Mouse (Mus musculus) heart, adult 11 months (tissue): Measurements from ENCODE around the gene Lrrc58.
A peak's percentile ranks its signal among the peaks of the same experiment; 100 is the strongest.

Experiments
- DNase-seq: peaks from one replicate; pipeline ENCODE4 v3.0.0; 2022

The Lrrc58 gene

DNA sequence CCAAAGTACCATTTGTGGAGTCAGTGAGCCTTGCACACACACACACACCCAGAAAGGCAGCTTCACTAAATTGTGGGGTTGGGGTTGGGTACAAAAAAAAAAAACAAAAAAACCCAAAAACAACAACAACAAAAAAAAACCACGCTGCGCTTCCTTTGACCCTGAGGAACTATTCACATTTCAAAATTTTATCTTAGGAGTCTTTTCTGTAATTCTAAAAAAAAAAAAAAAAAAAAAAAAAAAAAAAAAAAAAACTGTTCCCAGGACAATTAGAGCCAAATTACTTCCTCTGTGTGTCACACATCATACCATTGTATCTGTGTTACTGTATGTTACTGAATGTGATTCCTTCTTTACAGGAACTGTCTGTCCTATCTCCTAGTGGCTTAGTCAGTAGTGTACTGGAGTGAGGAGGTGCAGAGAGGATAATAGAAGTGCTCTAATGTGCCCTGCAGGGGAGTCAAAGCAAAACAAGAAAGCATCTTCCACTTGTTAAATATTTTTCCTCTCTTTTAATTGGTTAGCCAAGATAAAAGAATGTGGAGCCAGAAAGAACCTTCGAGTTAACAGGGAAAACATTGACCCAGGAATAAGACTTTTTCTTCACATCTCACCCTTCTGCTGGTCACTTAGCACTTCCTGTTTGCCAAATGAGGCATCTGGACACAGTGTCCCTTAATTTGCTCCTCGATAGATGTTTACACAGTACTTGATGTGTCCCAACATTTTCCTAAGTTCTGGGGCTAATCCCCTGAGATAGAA, 1.5 kb downstream of the Lrrc58 start:
- peak; percentile 92 for DNase-seq

DNA sequence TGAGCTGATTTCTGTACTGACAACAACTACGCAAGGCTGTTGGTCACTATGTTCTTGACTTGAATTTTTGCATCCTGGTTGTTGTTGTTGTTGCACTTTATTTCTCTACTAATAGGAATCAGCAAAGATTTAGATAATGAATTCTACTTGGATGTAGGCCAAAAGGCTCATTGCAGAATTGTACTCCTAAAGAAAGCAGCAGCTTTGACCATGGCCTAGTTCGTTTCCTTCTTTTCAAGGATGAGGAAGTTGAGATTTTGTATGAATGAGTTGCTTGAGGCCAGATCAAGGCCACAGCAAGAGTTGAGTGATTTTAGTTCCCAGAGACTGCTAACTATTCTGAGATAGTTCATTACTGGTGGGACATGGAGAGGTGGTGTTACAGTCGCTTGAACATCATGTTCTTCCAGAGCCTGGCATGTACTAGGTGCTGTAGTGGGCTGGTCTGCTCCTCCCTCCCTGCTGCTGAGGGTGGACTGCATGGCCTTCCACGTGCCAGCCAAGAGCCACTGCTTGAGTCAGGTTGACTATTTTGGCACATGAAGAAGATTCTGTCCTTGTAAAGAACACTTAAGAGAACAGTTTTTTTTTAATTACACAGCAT, 3.0 kb downstream of the Lrrc58 start:
- peak; percentile 98 for DNase-seq

DNA sequence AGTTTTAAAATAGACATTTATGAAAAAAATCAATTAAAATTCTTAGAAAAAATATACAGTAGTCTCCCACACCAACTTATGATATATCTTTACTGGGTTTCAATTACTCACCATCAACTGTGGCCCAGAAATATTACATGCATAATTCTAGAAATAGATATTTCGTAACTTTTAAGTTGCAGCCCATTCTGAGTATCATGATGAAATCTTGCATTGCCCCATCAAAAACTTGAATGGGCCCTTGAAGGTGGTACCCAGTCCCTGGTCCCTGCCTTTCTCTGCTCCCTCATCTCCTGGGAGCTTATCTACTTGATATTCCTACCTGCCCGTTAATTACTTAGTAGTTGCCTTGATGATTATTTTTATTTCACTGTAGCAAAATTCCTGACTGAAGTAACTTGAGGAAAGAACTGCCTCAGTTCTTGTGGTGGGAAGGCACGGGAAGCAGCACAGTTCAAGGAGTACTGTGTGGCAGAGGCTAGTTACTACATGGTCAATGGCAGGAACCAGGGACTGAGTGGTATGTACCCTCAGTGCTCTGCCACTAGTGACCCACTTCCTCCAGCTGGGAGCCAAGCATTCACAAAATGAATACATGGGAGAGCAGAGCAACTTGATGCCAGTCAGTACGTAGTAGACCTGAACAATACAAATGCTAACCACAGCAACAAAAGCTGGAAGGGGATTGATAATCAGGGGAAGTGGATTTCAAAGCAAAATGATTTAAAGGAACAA, 6.5 kb downstream of the Lrrc58 start:
- DNase-seq, result peak; percentile 75

DNA sequence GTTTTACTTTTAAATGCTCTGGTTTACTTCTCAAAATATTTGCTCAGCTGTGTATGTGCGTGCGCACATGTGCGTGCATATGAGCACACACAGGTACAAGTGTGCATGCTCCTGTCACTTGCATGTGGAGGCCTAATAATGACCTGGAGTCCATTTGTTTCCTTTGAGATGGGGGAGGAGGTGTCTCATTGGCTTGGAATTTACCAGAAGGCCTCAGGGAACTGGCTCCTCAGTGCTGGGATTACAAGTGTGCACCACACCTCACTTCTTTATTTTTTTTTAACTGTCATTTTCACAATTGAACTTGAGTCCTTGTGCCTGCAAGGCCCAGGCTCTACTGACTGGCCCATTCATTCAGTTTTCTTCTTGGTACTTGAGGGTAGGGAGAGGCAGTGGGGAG, 9.2 kb downstream of the Lrrc58 start:
- peak; percentile 57 for DNase-seq

DNA sequence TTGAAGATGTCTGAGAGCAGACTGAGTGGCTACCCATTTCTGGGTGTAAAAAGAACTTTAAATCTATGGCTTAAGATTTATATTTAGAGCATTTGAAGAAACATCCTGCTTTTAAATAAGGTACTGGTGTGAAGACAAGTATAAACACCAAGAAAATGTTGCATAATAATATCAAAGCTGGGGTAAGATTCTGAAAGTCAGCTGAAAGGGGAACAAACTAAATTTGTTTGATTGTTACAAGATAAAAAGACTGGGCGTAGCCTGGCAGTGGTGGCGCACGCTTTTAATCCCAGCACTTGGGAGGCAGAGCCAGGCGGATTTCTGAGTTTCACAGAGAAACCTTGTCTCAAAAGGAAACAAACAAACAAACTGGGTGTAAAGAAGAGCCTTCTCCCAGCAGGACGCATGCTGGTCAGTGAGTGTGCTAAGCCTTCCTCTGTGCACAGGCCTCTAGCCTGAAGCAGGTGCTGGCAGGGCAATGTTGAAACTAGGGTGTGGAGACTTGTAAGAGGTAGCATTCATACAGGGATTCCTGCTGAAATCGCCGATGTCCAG, 10.8 kb downstream of the Lrrc58 start:
- DNase-seq, result peak; percentile 74

DNA sequence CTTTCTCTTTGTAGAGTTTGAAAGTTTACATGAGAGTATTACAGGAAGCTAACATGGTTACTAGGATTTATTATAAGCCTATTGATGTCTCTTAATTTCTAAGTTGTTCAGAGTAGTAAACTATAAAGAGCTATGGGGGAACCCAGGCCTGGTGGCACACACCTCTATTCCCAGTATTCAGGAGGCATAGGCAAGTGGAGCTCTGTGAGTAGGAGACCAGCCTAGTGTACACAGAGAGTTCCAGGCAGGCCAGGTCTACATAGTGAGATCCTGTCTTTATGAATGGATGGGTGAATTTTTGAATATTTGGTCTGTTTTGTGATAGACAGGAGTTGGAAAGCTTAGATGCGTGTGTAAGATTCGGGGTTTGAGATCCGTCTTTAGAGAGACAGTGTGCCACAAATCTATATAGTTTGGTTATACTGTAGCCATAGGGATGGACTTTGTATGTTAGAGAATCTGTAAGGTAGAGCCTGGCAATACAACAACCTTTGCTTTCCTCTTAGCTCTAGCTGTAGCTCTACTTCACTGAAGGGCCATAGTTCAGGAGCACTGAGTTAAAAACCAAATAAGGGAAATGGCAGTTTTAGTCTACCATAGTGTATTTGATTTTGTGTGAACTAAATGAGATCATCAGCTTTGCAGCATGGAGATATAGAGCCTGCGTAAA, 11.7 kb downstream of the Lrrc58 start:
- DNase-seq, result peak; percentile 18

DNA sequence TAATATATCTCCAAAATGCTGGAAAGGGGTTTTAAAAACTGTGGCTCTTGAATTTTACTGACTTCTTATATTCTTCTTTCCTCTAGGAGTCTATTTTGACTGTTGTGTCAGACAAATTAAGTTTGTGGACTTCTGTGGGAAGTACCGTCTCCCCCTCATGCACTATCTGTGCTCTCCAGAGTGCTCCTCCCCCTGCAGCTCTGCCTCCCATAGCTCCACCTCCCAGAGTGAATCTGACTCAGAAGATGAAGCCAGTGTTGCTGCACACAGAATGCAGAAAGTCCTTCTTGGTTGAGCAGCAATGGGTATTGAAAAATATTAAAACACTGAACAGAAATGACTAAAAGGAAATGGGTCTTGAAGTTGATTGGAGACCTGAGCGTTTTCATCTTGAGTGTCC, 13.0 kb downstream of the Lrrc58 start:
- peak; percentile 82 for DNase-seq

DNA sequence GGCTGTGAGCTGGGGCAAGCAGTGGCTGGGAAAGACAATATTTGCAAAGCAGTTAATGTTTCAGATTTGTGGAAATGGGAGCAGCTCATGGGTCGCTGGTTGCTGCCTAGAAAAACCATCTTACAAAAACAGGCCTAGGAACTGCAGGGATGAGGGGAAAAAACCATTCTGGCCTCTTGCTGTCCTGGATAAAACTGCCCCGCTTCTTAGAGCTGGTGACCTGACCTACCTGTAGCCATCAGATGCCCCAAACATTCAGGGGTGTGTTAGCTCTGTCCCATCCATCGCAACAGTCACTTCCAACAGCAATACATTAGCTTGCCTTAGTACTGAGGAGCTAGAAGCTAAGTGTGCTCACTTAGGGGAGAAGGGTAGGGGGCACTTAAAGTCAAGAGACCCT, 20.8 kb downstream of the Lrrc58 start:
- DNase-seq, result peak; percentile 78

DNA sequence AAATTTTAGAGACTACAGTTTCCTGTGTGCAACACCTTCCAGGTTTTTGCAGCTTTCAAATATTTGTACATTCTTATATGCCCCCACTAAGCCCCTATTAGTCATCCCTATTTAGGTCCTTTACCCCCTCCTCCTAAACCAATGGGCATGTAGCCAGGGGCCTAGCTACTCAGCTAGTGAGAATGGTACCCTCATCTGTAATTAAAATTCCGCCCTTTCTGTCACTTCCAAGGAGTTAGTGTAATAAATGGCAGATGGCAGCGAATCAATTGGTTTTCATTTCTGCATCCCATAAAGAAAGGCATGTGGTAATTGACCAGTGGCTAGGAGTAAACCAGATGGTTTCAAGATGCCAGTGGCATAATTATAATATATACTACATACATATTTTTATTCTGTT, 24.5 kb downstream of the Lrrc58 start:
- peak; percentile 42 for DNase-seq

DNA sequence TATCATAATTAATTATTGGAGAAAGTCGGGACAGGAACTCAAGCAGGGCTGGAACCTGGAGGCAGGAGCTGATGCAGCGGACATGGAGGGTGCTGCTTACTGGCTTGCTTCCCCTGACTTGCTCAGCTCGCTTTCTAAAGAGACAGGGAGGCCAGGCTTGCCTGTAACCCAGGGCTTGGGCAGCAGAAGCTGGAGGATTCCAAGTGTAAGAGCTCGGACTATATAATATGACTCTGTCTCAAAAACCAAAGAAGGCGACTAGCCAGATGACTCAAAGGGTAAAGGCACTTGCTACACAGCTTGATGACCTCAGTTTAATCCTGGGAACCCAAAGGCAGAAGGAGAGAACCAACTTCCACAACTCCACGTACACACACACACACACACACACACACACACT, 25.2 kb downstream of the Lrrc58 start:
- DNase-seq, result peak; percentile 74

DNA sequence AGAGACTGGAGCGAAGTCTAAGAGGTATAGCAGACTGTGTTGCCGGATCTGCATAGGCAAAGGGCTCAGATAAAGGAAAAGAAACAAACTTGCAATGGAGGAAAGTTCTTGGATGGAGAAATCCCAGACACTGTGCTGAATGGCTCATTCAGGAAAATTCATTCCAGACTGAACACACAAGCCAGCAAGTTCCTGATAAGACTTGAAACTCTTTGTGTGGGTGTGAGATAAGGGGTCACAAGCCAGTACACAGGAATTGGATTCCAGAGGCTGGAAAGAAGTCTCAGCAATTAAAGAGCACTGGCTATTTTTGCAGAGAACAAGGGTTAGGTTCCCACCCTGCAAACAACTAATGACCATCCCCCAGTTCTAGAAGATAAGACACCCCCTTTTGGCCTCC, 25.8 kb downstream of the Lrrc58 start:
- DNase-seq, result peak; percentile 88

DNA sequence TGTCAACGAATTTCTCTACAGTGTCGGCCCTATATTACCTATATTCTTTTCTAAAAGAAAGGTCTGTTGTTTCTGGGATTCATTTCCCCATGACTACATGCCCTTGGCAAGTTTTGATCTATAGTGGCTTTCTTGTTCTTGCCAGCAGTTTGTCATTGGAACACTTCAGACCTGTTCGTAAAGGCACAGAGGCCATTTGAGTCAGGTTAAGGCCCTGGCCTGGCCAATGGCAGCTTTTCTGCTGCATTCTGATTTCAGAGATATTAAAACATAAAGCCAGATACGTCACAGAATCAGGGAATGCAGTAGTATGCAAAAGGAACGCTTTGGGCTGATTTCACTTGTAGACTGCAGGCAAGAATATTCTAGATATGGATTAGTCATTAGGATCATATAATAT, 30.6 kb downstream of the Lrrc58 start:
- DNase-seq, result peak; percentile 53

DNA sequence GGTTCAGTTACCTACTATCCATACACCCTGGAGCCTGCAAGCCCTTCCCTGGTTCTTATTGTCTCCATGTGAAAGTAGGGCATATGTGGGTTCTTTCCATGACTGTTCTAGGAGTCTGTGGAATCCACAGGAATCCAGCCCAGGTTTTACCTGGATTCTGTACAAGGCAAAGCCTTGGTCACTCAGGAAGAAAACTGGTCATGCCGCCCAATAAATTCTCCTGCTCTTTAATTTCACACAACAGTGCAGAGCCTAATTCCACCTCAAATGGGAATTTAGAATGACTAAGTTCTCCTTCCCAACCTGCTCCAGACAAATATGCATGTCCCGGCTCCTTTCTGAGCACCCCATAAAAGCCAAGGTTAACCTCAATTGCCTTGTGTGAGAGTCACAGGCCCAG, 31.2 kb downstream of the Lrrc58 start:
- peak; percentile 49 for DNase-seq

DNA sequence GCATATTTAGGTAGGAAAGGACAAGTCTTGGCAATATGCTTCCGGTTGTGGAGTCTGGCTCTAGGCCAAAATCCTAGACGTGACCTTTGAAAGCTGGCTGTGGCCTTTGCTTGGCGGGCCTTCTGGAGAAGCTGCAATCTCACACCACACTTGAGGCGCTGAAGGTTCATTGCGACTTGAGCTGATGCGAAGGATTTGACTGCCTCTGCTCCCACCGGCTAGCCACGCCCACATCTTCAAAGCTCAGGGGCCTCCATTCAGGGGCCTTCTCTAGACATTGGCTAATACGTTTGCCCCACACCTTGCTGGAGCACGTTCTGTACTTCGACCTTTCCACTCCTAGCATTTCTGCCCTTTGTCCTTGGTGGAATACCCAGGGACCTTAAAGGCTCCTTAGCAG, 33.1 kb downstream of the Lrrc58 start:
- DNase-seq, result peak; percentile 86

DNA sequence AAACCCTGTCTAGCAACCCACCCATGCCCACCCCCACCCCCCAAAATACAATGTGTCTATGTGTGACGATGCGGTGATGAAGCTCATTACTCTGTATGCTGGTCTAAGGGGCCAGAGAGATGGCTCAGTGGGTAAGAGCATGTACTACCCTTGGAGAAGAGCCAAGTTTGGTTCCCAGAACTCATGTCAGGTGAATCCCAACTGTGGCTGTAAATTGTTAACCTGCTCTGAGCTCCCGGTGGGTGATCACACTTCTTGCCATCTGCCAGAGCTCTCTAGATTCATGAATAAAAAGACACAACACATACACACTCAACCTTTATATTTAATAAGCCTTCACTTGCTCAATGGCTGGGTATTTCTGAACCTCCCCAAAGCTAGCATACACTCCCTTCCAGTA, 38.3 kb downstream of the Lrrc58 start:
- DNase-seq, result peak; percentile 23

DNA sequence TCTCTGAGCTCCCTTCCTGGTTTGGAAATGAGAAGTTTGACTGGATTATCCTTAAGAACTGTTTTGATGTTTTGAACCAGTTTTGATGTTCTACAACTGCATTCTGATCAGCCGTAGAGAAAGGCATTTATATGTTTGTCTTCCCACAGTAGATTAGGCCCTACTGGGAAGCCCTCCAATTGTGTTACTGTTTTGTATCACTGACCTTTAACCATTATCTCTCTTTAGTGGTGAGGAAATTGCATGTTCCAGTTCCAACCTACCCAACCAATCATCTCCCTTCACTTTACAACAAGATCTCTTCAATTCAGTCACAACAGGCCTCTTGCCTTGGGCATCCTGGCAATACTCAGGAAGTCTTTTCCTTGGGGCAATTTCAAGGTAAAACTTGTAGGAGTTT, 42.9 kb downstream of the Lrrc58 start:
- DNase-seq, result peak; percentile 7

DNA sequence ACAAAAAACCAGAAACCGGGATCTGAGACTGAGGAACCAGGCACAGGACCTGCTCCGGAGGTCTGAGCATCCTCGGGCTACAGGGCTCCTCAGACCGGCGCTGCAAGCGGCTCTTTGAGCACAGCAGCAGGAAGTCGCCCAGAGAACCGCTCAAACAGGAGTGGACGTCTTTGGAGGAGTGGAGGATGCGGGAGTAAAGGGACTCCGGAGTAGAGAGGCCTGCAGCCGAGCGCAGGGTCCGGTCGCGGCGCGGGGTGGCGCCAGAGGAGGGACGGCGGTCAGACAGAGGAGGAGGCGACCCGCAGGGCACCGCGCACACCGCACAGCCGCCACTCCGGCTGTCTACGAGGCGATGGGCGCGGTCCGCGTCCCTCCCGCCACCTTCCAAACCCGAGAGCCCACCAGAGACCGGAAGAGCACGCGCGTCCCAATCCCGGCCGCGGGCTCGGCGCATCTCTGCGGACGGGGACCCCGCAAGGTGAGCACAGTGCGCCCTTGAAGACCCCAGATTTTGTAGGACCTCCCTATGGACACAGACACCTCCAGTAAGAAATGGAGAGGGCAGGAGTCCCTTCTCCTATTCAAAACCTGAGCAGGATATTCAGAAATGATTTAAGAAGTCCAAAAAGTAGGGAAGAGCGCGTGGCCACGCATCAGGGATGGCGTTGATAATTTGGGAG, 48.1 kb downstream of the Lrrc58 start, which contains the start of gene Gpr156:
Gene Gpr156, plus strand, starts transcription at position 359 of the 680 bp plus-strand sequence.
- peak; percentile 90 for DNase-seq

DNA sequence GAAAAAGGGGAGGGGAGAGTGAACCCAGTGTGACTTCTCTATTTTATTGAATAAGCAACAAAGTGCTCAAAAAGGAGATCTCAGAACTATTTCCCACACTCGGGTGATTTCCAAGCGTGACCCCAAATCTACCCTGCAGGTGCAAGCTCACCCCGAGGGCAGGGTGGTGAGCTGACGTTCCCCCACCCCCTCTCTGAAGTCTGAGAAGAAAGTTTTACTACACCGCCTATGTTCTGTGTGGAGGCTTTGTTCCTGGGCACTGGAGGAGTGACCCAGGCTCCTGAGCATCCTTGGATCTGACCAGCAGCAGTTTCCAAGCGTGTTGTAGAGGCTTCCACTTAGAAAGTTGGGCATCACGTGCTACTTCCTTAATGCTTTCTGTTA, 48.6 kb downstream of the Lrrc58 start:
- DNase-seq, result no peak

DNA sequence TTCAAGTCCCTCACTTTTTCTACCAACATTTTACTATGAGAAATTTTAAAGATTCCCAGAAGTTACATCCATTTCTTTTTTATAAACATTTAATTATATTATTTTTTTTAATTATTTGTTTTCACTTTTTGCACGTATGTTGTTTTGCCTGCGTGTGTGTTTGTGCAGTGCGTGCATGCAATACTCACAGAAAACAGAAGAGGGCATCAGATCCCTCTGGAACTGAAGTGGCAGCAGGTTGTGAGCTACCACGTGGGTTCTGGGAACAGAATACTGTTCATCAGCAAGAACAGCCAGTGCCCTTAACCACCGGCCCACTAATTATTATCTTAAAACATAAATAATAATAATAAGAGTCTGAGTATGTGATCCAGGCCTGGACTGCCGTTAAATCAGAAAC, 50.8 kb downstream of the Lrrc58 start:
- DNase-seq, result no peak

DNA sequence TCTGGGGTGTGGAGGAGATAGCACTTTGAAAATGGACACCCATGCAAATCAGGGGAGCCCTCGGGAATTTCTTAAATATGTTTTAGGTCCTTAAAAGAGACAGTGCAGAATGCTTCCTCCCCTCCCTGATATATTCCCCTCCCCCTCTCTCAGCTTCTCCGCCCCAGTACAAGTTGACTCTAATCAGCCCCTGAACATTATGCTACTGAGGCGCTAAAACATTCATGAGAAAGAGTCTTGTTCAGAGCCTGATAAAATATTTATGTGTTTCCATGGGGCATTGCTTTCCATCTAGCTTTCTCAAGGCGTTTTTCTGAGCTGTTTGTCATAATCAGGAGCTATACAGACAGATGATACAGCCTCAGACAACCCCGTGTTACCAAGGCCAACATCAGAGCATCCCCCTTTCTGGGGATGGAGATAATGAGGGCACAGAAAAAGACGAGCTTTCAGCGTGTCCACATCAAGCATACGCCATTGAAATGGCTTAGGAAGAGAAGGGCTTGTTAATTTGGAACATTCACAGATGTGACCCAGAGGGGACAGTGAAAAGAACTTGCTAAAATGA, 52.7 kb downstream of the Lrrc58 start:
- DNase-seq, result no peak

DNA sequence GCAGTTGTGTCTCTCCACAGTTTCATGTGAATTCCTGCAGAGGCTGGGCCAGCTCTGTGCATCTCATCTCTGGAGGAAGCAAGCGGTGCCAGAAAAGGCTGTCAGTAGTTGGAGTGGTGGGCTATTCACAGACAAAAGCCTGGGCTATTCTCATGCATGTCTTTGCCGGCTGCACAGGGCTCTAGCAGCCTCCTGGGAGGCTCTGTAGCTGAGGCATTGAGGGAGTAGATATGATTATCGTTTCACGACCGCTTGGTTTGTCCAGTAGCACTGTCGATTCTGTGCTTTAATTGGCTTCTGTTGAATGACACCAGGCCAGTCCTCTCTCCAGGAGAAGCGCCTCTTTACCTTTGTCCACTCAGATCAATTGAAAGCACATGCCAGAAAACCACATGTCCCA, 57.9 kb downstream of the Lrrc58 start:
- no peak for DNase-seq

DNA sequence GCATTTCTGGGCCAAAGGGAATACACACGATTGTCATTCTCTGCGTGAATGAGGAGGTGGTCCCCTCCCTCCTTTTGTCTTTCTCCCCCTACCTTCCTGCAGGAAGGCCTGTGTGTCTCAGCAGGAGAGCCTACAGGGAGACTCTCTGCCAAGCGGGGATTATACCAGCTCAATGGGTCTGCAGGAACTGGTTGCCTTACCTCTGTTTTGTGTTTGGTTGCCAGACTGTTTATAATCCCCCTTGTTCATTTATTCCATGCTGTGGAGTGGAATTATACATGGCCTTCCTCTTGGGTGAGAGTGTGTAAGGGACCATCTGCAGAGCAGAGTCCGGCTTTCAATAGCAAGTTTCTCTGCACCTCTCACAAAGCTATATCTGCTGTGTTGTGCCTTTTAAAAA, 58.9 kb downstream of the Lrrc58 start:
- DNase-seq, result no peak
